Mouse (Mus musculus) liver, adult 2 months (tissue): ENCODE measurements around the gene Grm7.

Source experiments
- CTCF ChIP-seq: fragments of 200-500 bp; IDR thresholded peaks from 2 replicates; pipeline ENCODE4 v1.5.1; 2011; ENCODE audit warnings: low read depth, low read length, control low read depth
- POLR2A ChIP-seq: fragments of 200-500 bp; IDR thresholded peaks from 2 replicates; pipeline ENCODE4 v1.6.1; 2011; ENCODE audit warnings: low read length, control low read depth; ENCODE audit not compliant: insufficient read depth; ENCODE audit errors: extremely low read depth

- TF ChIP-seq POLR2A = no peak
- TF ChIP-seq CTCF = no peak
These were observed 867.0 kb downstream of the Grm7 start for GRCm38 (mm10) chr6:111512359-111512758.
